Mouse (Mus musculus): Measurements from ENCODE around the gene 4933417A18Rik. TPM values are rescaled to one million over a fixed set of nuclear protein-coding genes. Genes with fewer than 3 reads are reported as not detected.
A peak's percentile ranks its signal among the peaks of the same experiment; 100 is the strongest.
"Not testable (repeated sequence)": the region's sequence is repeated elsewhere in the genome, so short reads cannot be mapped to it uniquely, and the experiment has no call there.

Gene 4933417A18Rik
- polyA plus RNA-seq, 1 experiment from 2014 or later, result not detected

DNA sequence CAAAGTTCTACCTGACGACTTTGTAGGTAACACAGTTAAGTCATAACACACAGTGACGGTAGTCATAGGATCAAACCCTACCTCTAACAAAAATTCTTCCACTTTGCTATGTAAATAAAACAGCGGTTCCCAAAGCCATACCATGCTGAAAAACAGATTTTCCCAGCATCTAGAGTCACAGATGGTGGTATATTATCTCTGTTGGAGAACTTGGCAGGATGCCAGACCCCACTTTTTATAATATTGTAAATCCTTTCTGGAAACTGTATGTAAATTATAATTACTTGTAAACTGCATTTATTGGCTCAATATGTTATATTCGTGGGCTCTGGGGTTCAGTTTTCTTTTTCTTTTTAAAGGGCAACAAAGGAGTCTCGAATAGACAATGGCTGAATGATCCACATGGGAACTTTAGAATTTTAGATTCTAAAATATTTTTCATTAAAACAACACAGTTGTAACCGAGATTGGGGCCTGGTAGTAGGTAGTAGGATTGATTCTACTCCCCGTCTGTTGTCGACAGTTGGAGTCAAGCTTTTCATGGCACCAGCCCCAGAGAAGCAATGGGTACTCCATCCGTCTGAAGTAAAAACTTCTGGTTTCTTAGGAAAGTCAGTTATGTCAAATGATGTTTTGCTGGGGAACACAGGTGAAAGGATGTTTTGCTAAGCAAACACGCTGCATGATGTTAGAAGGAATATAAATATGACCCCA, 10.9 kb downstream of the 4933417A18Rik start:
- H3K9ac ChIP-seq (replicated peaks; ENCODE audit: low read depth, low read length), result no peak overlapping the region
- no peak overlapping the region for H3K4me3 ChIP-seq (replicated peaks; ENCODE audit: low read length)
- no peaks in the 10 kb centered on the region; the same call in 1 of the 2 replicates for H3K4me1 ChIP-seq (replicated peaks; ENCODE audit: control insufficient read depth, insufficient read depth, low read length)
- no peaks in the 10 kb centered on the region for H3K36me3 ChIP-seq (ENCODE audit: control insufficient read depth, insufficient read depth)
- peak; percentile 81 for ATAC-seq
- WGBS, result 47% methylated on average over 10 of the region's 10 CpGs
- H3K4me2 ChIP-seq (ENCODE audit: low read length), result no peak overlapping the region
- no peaks in the 10 kb centered on the region for H3K9me3 ChIP-seq (ENCODE audit: control insufficient read depth, low read length)
- H3K27me3 ChIP-seq (replicated peaks; ENCODE audit: control insufficient read depth, insufficient read depth, low read length), result no peaks in the 10 kb centered on the region
- H3K27ac ChIP-seq (ENCODE audit: low read length), result no peak overlapping the region

DNA sequence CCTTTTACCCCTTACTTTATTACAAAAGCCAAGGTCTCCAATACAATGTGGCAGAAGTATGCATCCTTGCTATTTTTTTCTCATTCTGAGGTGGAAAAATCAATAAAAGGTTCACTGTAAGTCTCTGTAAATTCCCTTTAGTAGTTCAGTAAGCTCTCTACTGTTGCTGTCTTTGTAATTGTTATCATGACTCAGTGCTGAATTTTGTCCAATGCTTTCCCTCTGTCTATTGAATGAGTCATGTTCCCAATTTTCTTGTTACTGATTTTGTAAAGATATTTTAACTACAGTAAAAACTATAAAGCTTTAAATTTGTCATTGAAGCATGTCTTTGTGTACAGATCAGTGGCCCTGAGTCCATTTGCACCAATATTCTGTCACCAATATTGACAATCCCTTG, 18.2 kb downstream of the 4933417A18Rik start:
- no peak for ATAC-seq
- no peaks in the 10 kb centered on the region for H3K27me3 ChIP-seq (replicated peaks; ENCODE audit: control insufficient read depth, insufficient read depth, low read length)
- H3K4me3 ChIP-seq (replicated peaks; ENCODE audit: low read length), result no peak overlapping the region
- H3K27ac ChIP-seq (ENCODE audit: low read length), result no peak overlapping the region
- no peaks in the 10 kb centered on the region for H3K9me3 ChIP-seq (ENCODE audit: control insufficient read depth, low read length)
- no peaks in the 10 kb centered on the region for H3K36me3 ChIP-seq (ENCODE audit: control insufficient read depth, insufficient read depth)
- H3K4me1 ChIP-seq (replicated peaks; ENCODE audit: control insufficient read depth, insufficient read depth, low read length), result no peaks in the 10 kb centered on the region
- no peak overlapping the region for H3K9ac ChIP-seq (replicated peaks; ENCODE audit: low read depth, low read length)
- no peak overlapping the region for H3K4me2 ChIP-seq (ENCODE audit: low read length)

DNA sequence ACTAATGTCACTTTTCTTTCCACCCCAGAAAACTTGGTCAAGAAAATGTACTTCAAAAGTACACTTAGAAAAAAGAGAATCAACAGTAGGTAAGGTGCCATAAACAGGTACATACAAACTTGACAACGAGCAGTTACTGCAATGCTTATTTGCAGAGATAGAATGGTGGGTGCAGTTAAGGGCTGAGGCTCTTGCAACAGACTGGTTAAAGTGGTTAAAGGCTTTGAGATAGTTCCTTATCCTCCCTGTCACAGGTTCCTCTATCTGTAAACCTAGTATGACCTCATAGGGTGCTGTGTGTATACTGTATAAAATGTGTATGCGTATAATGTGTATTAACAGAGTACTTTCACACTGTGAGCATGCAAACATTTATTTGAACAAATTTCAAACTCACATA, 27.2 kb downstream of the 4933417A18Rik start:
- H3K36me3 ChIP-seq (ENCODE audit: control insufficient read depth, insufficient read depth); H3K4me3 ChIP-seq (replicated peaks; ENCODE audit: low read length); H3K4me1 ChIP-seq (replicated peaks; ENCODE audit: control insufficient read depth, insufficient read depth, low read length); H3K27me3 ChIP-seq (replicated peaks; ENCODE audit: control insufficient read depth, insufficient read depth, low read length); H3K4me2 ChIP-seq (ENCODE audit: low read length); H3K27ac ChIP-seq (ENCODE audit: low read length); ATAC-seq; H3K9ac ChIP-seq (replicated peaks; ENCODE audit: low read depth, low read length); H3K9me3 ChIP-seq (ENCODE audit: control insufficient read depth, low read length): not testable (repeated sequence)
- WGBS, result 95% methylated on average over 2 of the region's 2 CpGs

DNA sequence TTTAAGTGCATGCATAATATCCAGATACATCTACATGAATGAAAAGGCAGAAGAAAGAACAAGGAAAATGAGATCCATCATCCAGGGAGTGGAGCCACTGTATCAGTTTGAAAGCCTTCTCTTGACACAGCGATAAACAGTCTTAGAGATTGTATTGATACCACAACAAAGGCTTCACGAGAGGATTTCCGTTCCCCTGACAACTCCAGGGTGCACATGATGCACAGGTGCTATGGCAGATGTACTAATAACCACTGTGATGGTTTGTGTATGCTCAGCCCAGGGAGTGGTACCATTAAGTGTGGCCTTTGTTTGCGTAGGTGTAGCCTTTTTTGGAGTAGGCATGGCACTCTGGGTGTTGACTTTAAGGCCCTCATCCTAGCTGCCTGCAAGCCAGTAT, 32.7 kb downstream of the 4933417A18Rik start:
- Histone ChIP-seq H3K4me2 (ENCODE audit: low read length) (no peak overlapping the region), H3K27ac (ENCODE audit: low read length) (no peak overlapping the region), H3K9ac (replicated peaks; ENCODE audit: low read depth, low read length) (no peak overlapping the region), H3K9me3 (ENCODE audit: control insufficient read depth, low read length) (no peaks in the 10 kb centered on the region), H3K36me3 (ENCODE audit: control insufficient read depth, insufficient read depth) (no peaks in the 10 kb centered on the region), H3K27me3 (replicated peaks; ENCODE audit: control insufficient read depth, insufficient read depth, low read length) (no peaks in the 10 kb centered on the region), H3K4me1 (replicated peaks; ENCODE audit: control insufficient read depth, insufficient read depth, low read length) (no peaks in the 10 kb centered on the region), H3K4me3 (replicated peaks; ENCODE audit: low read length) (no peak overlapping the region)
- 85% methylated on average over 4 of the region's 4 CpGs for WGBS
- no peak for ATAC-seq

DNA sequence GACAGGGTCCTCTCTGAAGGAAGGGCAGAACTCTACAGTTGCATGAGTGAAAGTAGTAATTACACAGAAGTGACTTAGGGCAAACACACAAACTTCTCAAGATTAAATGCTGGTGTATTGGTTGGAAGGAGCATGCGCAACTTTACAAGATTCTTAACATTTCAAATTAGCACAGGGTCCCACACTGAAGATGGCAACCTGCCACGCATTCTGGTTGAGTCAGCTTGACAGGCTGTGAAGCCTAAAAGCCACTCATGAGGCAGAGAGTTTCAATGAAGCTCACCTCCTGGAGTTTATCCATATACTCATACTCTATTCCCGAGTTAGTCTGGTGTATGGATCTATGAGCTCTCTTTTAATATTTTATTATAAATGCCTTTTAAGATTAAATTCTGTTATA, 33.9 kb downstream of the 4933417A18Rik start:
- H3K9me3 ChIP-seq (ENCODE audit: control insufficient read depth, low read length); H3K9ac ChIP-seq (replicated peaks; ENCODE audit: low read depth, low read length); H3K4me2 ChIP-seq (ENCODE audit: low read length); H3K27me3 ChIP-seq (replicated peaks; ENCODE audit: control insufficient read depth, insufficient read depth, low read length); H3K27ac ChIP-seq (ENCODE audit: low read length); H3K4me1 ChIP-seq (replicated peaks; ENCODE audit: control insufficient read depth, insufficient read depth, low read length); H3K36me3 ChIP-seq (ENCODE audit: control insufficient read depth, insufficient read depth); H3K4me3 ChIP-seq (replicated peaks; ENCODE audit: low read length); ATAC-seq: not testable (repeated sequence)
- WGBS, result 60% methylated on average over 3 of the region's 3 CpGs

- no peak overlapping the region for H3K27ac ChIP-seq (ENCODE audit: low read length)
- ATAC-seq, result no peak
- WGBS, result 90% methylated on average over 4 of the region's 4 CpGs
These were observed 37.0 kb downstream of the 4933417A18Rik start for GRCm38 (mm10) chr13:34960996-34961770.

GRCm38 (mm10) chr13:34963511-34964397, 39.5 kb downstream of the 4933417A18Rik start, which contains the start of gene Eci3:
Gene Eci3 (minus strand): TSS chr13:34963810.
- Histone ChIP-seq H3K36me3 (ENCODE audit: control insufficient read depth, insufficient read depth) (no peaks in the 10 kb centered on the region), H3K9me3 (ENCODE audit: control insufficient read depth, low read length) (no peaks in the 10 kb centered on the region), H3K27me3 (replicated peaks; ENCODE audit: control insufficient read depth, insufficient read depth, low read length) (no peaks in the 10 kb centered on the region; the same call in none of the 2 replicates), H3K4me3 (replicated peaks; ENCODE audit: low read length) (peak within 1 kb of the TSS; percentile 40), H3K4me1 (replicated peaks; ENCODE audit: control insufficient read depth, insufficient read depth, low read length) (peaks cover 13% of the 10 kb centered on the region), H3K4me2 (ENCODE audit: low read length) (peak within 1 kb of the TSS; percentile 79), H3K9ac (replicated peaks; ENCODE audit: low read depth, low read length) (peak within 1 kb of the TSS; percentile 24; the same call in 1 of the 2 replicates), H3K27ac (ENCODE audit: low read length) (no peak within 1 kb of the TSS)
- WGBS, result 3% methylated on average over 30 of the region's 32 CpGs
- ATAC-seq, result peak; percentile 72

More at GRCm38 (mm10) chr13:34960996-34961770, 37.0 kb downstream of the 4933417A18Rik start:
- H3K36me3 ChIP-seq (ENCODE audit: control insufficient read depth, insufficient read depth), result no peaks in the 10 kb centered on the region
- H3K4me1 ChIP-seq (replicated peaks; ENCODE audit: control insufficient read depth, insufficient read depth, low read length), result peaks cover 13% of the 10 kb centered on the region
- H3K9ac ChIP-seq (replicated peaks; ENCODE audit: low read depth, low read length), result no peak overlapping the region
- no peaks in the 10 kb centered on the region for H3K9me3 ChIP-seq (ENCODE audit: control insufficient read depth, low read length)
- no peak overlapping the region for H3K4me3 ChIP-seq (replicated peaks; ENCODE audit: low read length)
- H3K4me2 ChIP-seq (ENCODE audit: low read length), result no peak overlapping the region
- H3K27me3 ChIP-seq (replicated peaks; ENCODE audit: control insufficient read depth, insufficient read depth, low read length), result no peaks in the 10 kb centered on the region; the same call in none of the 2 replicates

- Histone ChIP-seq H3K27me3 (replicated peaks; ENCODE audit: control insufficient read depth, insufficient read depth, low read length) (no peaks in the 10 kb centered on the region; the same call in none of the 2 replicates), H3K9me3 (ENCODE audit: control insufficient read depth, low read length) (no peaks in the 10 kb centered on the region), H3K36me3 (ENCODE audit: control insufficient read depth, insufficient read depth) (no peaks in the 10 kb centered on the region), H3K4me2 (ENCODE audit: low read length) (peak overlapping the region; percentile 79), H3K4me1 (replicated peaks; ENCODE audit: control insufficient read depth, insufficient read depth, low read length) (peaks cover 13% of the 10 kb centered on the region), H3K9ac (replicated peaks; ENCODE audit: low read depth, low read length) (0 out of 2 replicates have a peak overlapping the region, but pooled peaks have one; percentile 18), H3K4me3 (replicated peaks; ENCODE audit: low read length) (peak overlapping the region; percentile 40), H3K27ac (ENCODE audit: low read length) (no peak overlapping the region)
- WGBS, result 4% methylated on average over 14 of the region's 14 CpGs
- ATAC-seq, result peak; percentile 10; the same call in 1 of the 2 replicates
These were observed 40.2 kb downstream of the 4933417A18Rik start for GRCm38 (mm10) chr13:34964419-34964818.
